Mouse (Mus musculus): ENCODE measurements around the gene Ndufb3. TPM values are rescaled to one million over a fixed set of nuclear protein-coding genes. Genes with fewer than 3 reads are reported as not detected.
"Not testable (repeated sequence)": the region's sequence is repeated elsewhere in the genome, so short reads cannot be mapped to it uniquely, and the experiment has no call there.

The Ndufb3 gene
- polyA plus RNA-seq, 1 experiment from 2014 or later = 220 TPM

- Histone ChIP-seq H3K9ac (no peak overlapping the region), H3K4me1 (replicated peaks) (0 out of 2 replicates have a peak, but pooled peaks cover 6% of the 10 kb centered on the region), H3K27me3 (replicated peaks) (no peaks in the 10 kb centered on the region), H3K9me3 (replicated peaks) (peaks cover 4% of the 10 kb centered on the region; the same call in 1 of the 2 replicates), H3K4me2 (no peak overlapping the region), H3K36me3 (no peaks in the 10 kb centered on the region), H3K4me3 (no peak overlapping the region), H3K27ac (ENCODE audit: poor library complexity, severe bottlenecking) (no peak overlapping the region)
- no peak for ATAC-seq (ENCODE audit: insufficient number of reproducible peaks, low FRiP score)
- WGBS = 70% methylated on average over 6 of the region's 6 CpGs
Measured at GRCm38 (mm10) chr1:58617978-58618668, 31.9 kb downstream of the Ndufb3 start.

DNA sequence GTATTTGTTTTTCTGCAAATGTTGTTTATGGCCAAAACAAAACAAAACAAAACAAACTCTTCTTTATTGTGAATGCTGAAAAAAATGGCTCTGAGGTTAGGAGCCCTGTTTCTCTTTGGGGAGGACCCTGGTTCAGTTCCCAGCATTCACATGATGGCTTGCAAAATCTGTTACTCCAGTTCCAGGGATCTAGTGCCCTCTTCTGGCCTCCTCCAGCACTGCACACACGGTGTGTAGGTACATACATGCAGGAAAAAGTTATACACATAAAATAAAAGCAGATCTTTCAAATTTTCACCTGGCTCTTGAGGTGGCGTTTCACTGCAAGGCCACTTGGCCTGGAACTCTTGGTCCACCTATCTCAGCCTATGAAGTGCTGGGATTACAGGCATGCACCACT, 32.6 kb downstream of the Ndufb3 start:
- no peaks in the 10 kb centered on the region for H3K36me3 ChIP-seq
- H3K4me1 ChIP-seq (replicated peaks) = 0 out of 2 replicates have a peak, but pooled peaks cover 6% of the 10 kb centered on the region
- WGBS = 78% methylated on average over 2 of the region's 2 CpGs
- H3K4me2 ChIP-seq = no peak overlapping the region
- H3K4me3 ChIP-seq = no peak overlapping the region
- ATAC-seq (ENCODE audit: insufficient number of reproducible peaks, low FRiP score) = no peak
- H3K27me3 ChIP-seq (replicated peaks) = no peaks in the 10 kb centered on the region
- no peak overlapping the region for H3K27ac ChIP-seq (ENCODE audit: poor library complexity, severe bottlenecking)
- no peak overlapping the region for H3K9ac ChIP-seq
- H3K9me3 ChIP-seq (replicated peaks) = peaks cover 4% of the 10 kb centered on the region; the same call in 1 of the 2 replicates

DNA sequence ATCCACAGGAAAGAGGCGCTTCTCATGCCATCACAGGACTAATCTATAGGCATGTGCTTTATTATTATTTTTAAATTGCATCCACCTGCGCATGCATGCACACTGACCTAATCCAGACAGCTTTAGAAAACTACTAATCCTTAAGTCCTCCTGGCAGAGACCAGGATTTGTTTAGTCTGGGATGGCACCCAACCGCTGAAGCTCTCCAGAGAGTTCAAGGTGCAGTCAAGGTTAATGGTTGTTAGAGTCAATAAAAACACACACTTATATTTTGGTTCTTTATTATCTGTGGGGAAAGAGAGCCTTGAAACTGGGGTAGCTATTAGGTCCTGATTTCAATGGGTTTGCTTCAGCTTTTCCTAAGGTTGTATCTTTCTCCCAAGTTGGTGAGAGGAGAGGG, 35.1 kb downstream of the Ndufb3 start:
- Histone ChIP-seq H3K9ac (no peak overlapping the region), H3K4me2 (no peak overlapping the region), H3K27me3 (replicated peaks) (no peaks in the 10 kb centered on the region), H3K36me3 (no peaks in the 10 kb centered on the region), H3K4me1 (replicated peaks) (0 out of 2 replicates have a peak, but pooled peaks cover 6% of the 10 kb centered on the region), H3K27ac (ENCODE audit: poor library complexity, severe bottlenecking) (no peak overlapping the region), H3K4me3 (no peak overlapping the region), H3K9me3 (replicated peaks) (peaks cover 4% of the 10 kb centered on the region; the same call in 1 of the 2 replicates)
- WGBS = 75% methylated on average over 3 of the region's 3 CpGs
- no peak for ATAC-seq (ENCODE audit: insufficient number of reproducible peaks, low FRiP score)

DNA sequence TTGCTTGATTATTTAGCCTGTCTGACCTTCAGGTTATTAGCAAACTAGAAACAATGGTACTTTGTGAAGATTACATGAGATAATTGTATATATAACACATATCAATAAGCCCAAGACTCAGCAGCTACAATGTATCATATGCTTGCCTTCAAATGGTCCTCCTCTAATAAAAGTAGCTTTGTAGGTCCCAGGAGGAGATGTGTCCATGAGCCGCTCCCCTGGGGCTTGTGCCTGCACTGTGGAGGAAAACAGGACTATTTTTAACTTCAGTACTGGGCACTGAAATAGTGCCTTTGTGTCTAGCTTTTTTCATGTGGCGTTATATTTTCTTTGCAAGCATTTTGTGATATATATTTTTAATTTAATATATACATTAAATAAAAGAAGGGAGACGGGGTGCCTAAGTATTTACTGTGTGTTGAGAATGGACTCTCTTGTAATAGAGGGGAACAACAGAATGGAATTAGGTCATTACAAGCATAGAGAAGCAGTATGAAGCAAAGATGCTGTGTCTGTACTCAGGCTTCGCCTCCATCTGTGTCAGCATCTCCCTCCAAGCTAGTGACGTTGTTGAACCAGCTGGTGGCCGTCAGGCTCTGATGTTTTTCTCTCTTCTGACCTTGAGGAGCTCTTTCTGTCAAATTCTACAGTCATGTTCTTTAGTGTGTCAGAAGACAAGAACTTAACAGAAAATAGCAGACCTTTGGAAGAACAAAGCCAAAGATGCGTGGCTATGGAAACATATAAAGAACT, 36.0 kb downstream of the Ndufb3 start:
- 55% methylated on average over 7 of the region's 7 CpGs for WGBS
- 0 out of 2 replicates have a peak, but pooled peaks cover 6% of the 10 kb centered on the region for H3K4me1 ChIP-seq (replicated peaks)
- H3K9me3 ChIP-seq (replicated peaks) = peaks cover 4% of the 10 kb centered on the region; the same call in 1 of the 2 replicates
- H3K4me3 ChIP-seq = no peak overlapping the region
- no peak overlapping the region for H3K4me2 ChIP-seq
- H3K36me3 ChIP-seq = no peaks in the 10 kb centered on the region
- no peak overlapping the region for H3K9ac ChIP-seq
- no peaks in the 10 kb centered on the region for H3K27me3 ChIP-seq (replicated peaks)
- H3K27ac ChIP-seq (ENCODE audit: poor library complexity, severe bottlenecking) = no peak overlapping the region
- ATAC-seq (ENCODE audit: insufficient number of reproducible peaks, low FRiP score) = no peak

DNA sequence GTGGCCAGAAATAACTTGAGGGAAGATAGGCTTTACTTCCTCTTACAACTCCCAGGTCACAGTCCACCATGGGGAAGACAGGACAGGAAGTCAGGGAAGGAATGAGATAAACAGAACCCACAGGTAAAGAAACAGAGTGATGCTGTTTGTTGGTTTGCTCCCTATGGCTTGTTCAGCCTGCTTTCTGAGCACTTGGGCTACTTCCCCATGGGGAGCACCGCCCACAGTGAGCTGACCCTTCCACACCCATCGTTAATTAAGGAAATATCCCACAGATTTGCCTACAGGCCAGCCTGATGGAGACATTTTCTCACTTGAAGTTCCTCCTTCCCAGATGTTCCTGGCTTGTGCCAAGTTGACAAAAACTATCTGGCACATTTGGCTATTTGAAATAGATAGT, 42.7 kb downstream of the Ndufb3 start:
- not testable (repeated sequence) for ATAC-seq (ENCODE audit: insufficient number of reproducible peaks, low FRiP score); H3K4me1 ChIP-seq (replicated peaks); H3K27ac ChIP-seq (ENCODE audit: poor library complexity, severe bottlenecking); H3K4me2 ChIP-seq; H3K4me3 ChIP-seq; H3K9ac ChIP-seq; H3K27me3 ChIP-seq (replicated peaks); H3K36me3 ChIP-seq; H3K9me3 ChIP-seq (replicated peaks)
- WGBS = 55% methylated on average over 1 of the region's 2 CpGs

Other genes starting within 250 kb of the Ndufb3 start
- 261 and 270 TPM in 2 replicates for gene Bzw1, start 193.5 kb upstream of the Ndufb3 start, polyA plus RNA-seq (2016; fragmentation: Nextera tagmentation; extraction: Ambion mirVana)
- gene Clk1, start 162.3 kb upstream of the Ndufb3 start, polyA plus RNA-seq (2016; fragmentation: Nextera tagmentation; extraction: Ambion mirVana) = 144 TPM in 2 replicates
- 29.0 and 29.2 TPM in 2 replicates for gene Nif3l1, start 141.2 kb upstream of the Ndufb3 start, polyA plus RNA-seq (2016; fragmentation: Nextera tagmentation; extraction: Ambion mirVana)
- gene Ppil3, start 140.9 kb upstream of the Ndufb3 start, polyA plus RNA-seq (2016; fragmentation: Nextera tagmentation; extraction: Ambion mirVana) = 32.9 and 34.2 TPM in 2 replicates
- 26.6 and 27.0 TPM in 2 replicates for gene Orc2, start 81.3 kb upstream of the Ndufb3 start, polyA plus RNA-seq (2016; fragmentation: Nextera tagmentation; extraction: Ambion mirVana)
- gene Fam126b, start 61 bp upstream of the Ndufb3 start, polyA plus RNA-seq (2016; fragmentation: Nextera tagmentation; extraction: Ambion mirVana) = 4.5 and 4.9 TPM in 2 replicates
- gene Als2cr12, start 109.6 kb downstream of the Ndufb3 start, polyA plus RNA-seq (2016; fragmentation: Nextera tagmentation; extraction: Ambion mirVana) = not detected in 2 replicates
- 35.6 and 35.9 TPM in 2 replicates for gene Cflar, start 125.1 kb downstream of the Ndufb3 start, polyA plus RNA-seq (2016; fragmentation: Nextera tagmentation; extraction: Ambion mirVana)
- gene Casp8, start 209.0 kb downstream of the Ndufb3 start, polyA plus RNA-seq (2016; fragmentation: Nextera tagmentation; extraction: Ambion mirVana) = 20.3 and 22.2 TPM in 2 replicates